Mouse (Mus musculus) liver, adult 2 months (tissue): ENCODE data around the gene Cacna2d3. TPM values are rescaled to one million over a fixed set of nuclear protein-coding genes. Genes with fewer than 3 reads are reported as not detected.

ENCODE experiments used
- DNase-seq: peaks from one replicate; pipeline ENCODE4 v3.0.0-alpha.2; 2011; ENCODE audit warnings: low read depth, low spot score; ENCODE audit errors: extremely low read depth
- H3K27ac ChIP-seq: fragments of 200-500 bp; replicated peaks from 2 replicates; pipeline ENCODE4 v1.5.1; 2012; ENCODE audit warnings: low read depth, mild to moderate bottlenecking, control low read depth, inconsistent platforms, low read length; ENCODE audit not compliant: insufficient read depth
- H3K27me3 ChIP-seq: fragments of 200-500 bp; 2 replicates; pipeline ENCODE4 v1.6.1; 2012; ENCODE audit warnings: mild to moderate bottlenecking, moderate library complexity, low read length, inconsistent platforms; ENCODE audit not compliant: control insufficient read depth, insufficient read depth
- H3K36me3 ChIP-seq: fragments of 200-500 bp; 2 replicates; pipeline ENCODE4 v1.6.1; 2012; ENCODE audit warnings: low read length, inconsistent platforms; ENCODE audit not compliant: control insufficient read depth, insufficient read depth
- H3K4me1 ChIP-seq: fragments of 200-500 bp; 2 replicates; pipeline ENCODE4 v1.6.1; 2011; ENCODE audit warnings: low read length; ENCODE audit not compliant: control insufficient read depth, insufficient read depth
- H3K4me3 ChIP-seq: fragments of 200-500 bp; 2 replicates; pipeline ENCODE4 v1.5.1; 2011; ENCODE audit warnings: low read depth, mild to moderate bottlenecking, control low read depth, low read length, moderate library complexity; ENCODE audit not compliant: insufficient read depth
- H3K79me2 ChIP-seq: fragments of 200-500 bp; 2 replicates; pipeline ENCODE4 v1.6.1; 2012; ENCODE audit warnings: inconsistent platforms, mild to moderate bottlenecking, low read length, moderate library complexity; ENCODE audit not compliant: control insufficient read depth, insufficient read depth
- H3K9ac ChIP-seq: fragments of 200-500 bp; 2 replicates; pipeline ENCODE4 v1.6.1; 2012; ENCODE audit warnings: low read depth, mild to moderate bottlenecking, control low read depth, inconsistent platforms, low read length
- CTCF ChIP-seq: fragments of 200-500 bp; IDR thresholded peaks from 2 replicates; pipeline ENCODE4 v1.5.1; 2011; ENCODE audit warnings: low read depth, low read length, control low read depth
- POLR2A ChIP-seq: fragments of 200-500 bp; IDR thresholded peaks from 2 replicates; pipeline ENCODE4 v1.6.1; 2011; ENCODE audit warnings: low read length, control low read depth; ENCODE audit not compliant: insufficient read depth; ENCODE audit errors: extremely low read depth
- WGBS: fragments of 180-500 bp; shearing (Covaris S2); methylation state at CpG from one replicate; pipeline ENCODE4 v1.1.7; 2018; 5-methylcytosine and 5-hydroxymethylcytosine counted together
- polyA plus RNA-seq: library from polyadenylated mRNA; depleted of rRNA; stranded (reverse); fragments of >200 nt; gene quantifications from 2 replicates; pipeline ENCODE4 v1.2.3, GENCODE M21; 2012
- total RNA-seq: library from RNA; depleted of rRNA; stranded (reverse); fragments of >200 nt; gene quantifications from 2 replicates; pipeline ENCODE4 v1.2.3, GENCODE M21; 2014

Gene Cacna2d3
- total and polyA plus RNA-seq, 2 experiments, result not detected

GRCm38 (mm10) chr14:29650591-29650990, 71.1 kb downstream of the Cacna2d3 start:
- no peak for DNase-seq
- H3K27me3 ChIP-seq, result no peaks in the 10 kb centered on the region
- no peak overlapping the region for H3K9ac ChIP-seq
- H3K27ac ChIP-seq, result no peak overlapping the region
- no peaks in the 10 kb centered on the region for H3K36me3 ChIP-seq
- H3K4me1 ChIP-seq, result no peaks in the 10 kb centered on the region
- H3K79me2 ChIP-seq, result no peaks in the 10 kb centered on the region
- 75% methylated on average over 5 of the region's 5 CpGs for WGBS
- no peak overlapping the region for H3K4me3 ChIP-seq
- TF ChIP-seq CTCF (no peak), POLR2A (no peak)

- H3K79me2 ChIP-seq, result no peaks in the 10 kb centered on the region
- H3K36me3 ChIP-seq, result no peaks in the 10 kb centered on the region
- H3K27me3 ChIP-seq, result no peaks in the 10 kb centered on the region; the same call in 1 of the 2 replicates
- H3K9ac ChIP-seq, result no peak overlapping the region
- H3K4me3 ChIP-seq, result no peak overlapping the region
- no peak for TF ChIP-seq POLR2A
- no peak for TF ChIP-seq CTCF
- H3K4me1 ChIP-seq, result no peaks in the 10 kb centered on the region
- no peak for DNase-seq
- no peak overlapping the region for H3K27ac ChIP-seq
- WGBS, result 79% methylated on average over 6 of the region's 6 CpGs
Observed at GRCm38 (mm10) chr14:29648721-29649120, 72.9 kb downstream of the Cacna2d3 start.

- no peak overlapping the region for H3K27ac ChIP-seq
- TF ChIP-seq CTCF, result no peak
- no peak for TF ChIP-seq POLR2A
- 79% methylated on average over 11 of the region's 11 CpGs for WGBS
- H3K9ac ChIP-seq, result no peak overlapping the region
- H3K4me1 ChIP-seq, result no peaks in the 10 kb centered on the region
- no peaks in the 10 kb centered on the region for H3K36me3 ChIP-seq
- no peaks in the 10 kb centered on the region; the same call in 1 of the 2 replicates for H3K27me3 ChIP-seq
- H3K79me2 ChIP-seq, result no peaks in the 10 kb centered on the region
- no peak overlapping the region for H3K4me3 ChIP-seq
- DNase-seq, result no peak
Observed at GRCm38 (mm10) chr14:29645421-29645820, 76.2 kb downstream of the Cacna2d3 start.

GRCm38 (mm10) chr14:29643217-29643616, 78.4 kb downstream of the Cacna2d3 start:
- Histone ChIP-seq H3K4me1 (no peaks in the 10 kb centered on the region), H3K27ac (no peak overlapping the region), H3K79me2 (no peaks in the 10 kb centered on the region), H3K9ac (no peak overlapping the region), H3K27me3 (no peaks in the 10 kb centered on the region; the same call in 1 of the 2 replicates), H3K36me3 (no peaks in the 10 kb centered on the region), H3K4me3 (no peak overlapping the region)
- TF ChIP-seq CTCF (no peak), POLR2A (no peak)
- no peak for DNase-seq
- 82% methylated on average over 4 of the region's 4 CpGs for WGBS

- WGBS, result 34% methylated on average over 3 of the region's 3 CpGs
- Histone ChIP-seq H3K4me1 (no peaks in the 10 kb centered on the region), H3K79me2 (no peaks in the 10 kb centered on the region), H3K9ac (no peak overlapping the region), H3K27ac (no peak overlapping the region), H3K4me3 (no peak overlapping the region), H3K36me3 (no peaks in the 10 kb centered on the region), H3K27me3 (no peaks in the 10 kb centered on the region; the same call in 1 of the 2 replicates)
- no peak for TF ChIP-seq CTCF
- no peak for TF ChIP-seq POLR2A
- DNase-seq, result peak; percentile 24
Observed at GRCm38 (mm10) chr14:29639266-29639665, 82.4 kb downstream of the Cacna2d3 start.

GRCm38 (mm10) chr14:29628213-29628612, 93.5 kb downstream of the Cacna2d3 start:
- TF ChIP-seq POLR2A (no peak), CTCF (no peak)
- WGBS, result 72% methylated on average over 8 of the region's 8 CpGs

More at GRCm38 (mm10) chr14:29628213-29628612, 93.5 kb downstream of the Cacna2d3 start:
- DNase-seq, result no peak
- H3K4me1 ChIP-seq, result no peaks in the 10 kb centered on the region
- no peak overlapping the region for H3K27ac ChIP-seq
- no peaks in the 10 kb centered on the region for H3K36me3 ChIP-seq
- no peaks in the 10 kb centered on the region for H3K27me3 ChIP-seq
- H3K79me2 ChIP-seq, result no peaks in the 10 kb centered on the region
- no peak overlapping the region for H3K4me3 ChIP-seq
- H3K9ac ChIP-seq, result no peak overlapping the region
